Mouse (Mus musculus) heart, embryonic 16.5 days (tissue): Measurements from ENCODE around the gene Usp19. TPM values are rescaled to one million over a fixed set of nuclear protein-coding genes. Genes with fewer than 3 reads are reported as not detected.

Experiments
- ATAC-seq: fragments of 200-750 bp; cut with Nextera tagmentation; replicated peaks from 2 replicates; pipeline ENCODE4 v1.8.0; 2017; ENCODE audit warnings: moderate number of reproducible peaks; ENCODE audit not compliant: insufficient read depth, low FRiP score; ENCODE audit errors: extremely low read depth
- H3K27ac ChIP-seq: fragments of 300-500 bp; sonication (generic); 2 replicates; pipeline ENCODE4 v1.5.1; 2014; ENCODE audit warnings: mild to moderate bottlenecking, low read length, control low read depth, moderate library complexity
- H3K27me3 ChIP-seq: fragments of 300-500 bp; sonication (generic); 2 replicates; pipeline ENCODE4 v1.6.1; 2014; ENCODE audit warnings: low read length, mixed read lengths; ENCODE audit not compliant: control insufficient read depth, insufficient read depth
- H3K36me3 ChIP-seq: fragments of 300-500 bp; sonication (generic); 2 replicates; pipeline ENCODE4 v1.6.1; 2014; ENCODE audit not compliant: control insufficient read depth, insufficient read depth
- H3K4me1 ChIP-seq: fragments of 300-500 bp; sonication (generic); 2 replicates; pipeline ENCODE4 v1.6.1; 2014; ENCODE audit warnings: low read length, mixed read lengths; ENCODE audit not compliant: control insufficient read depth, insufficient read depth
- H3K4me2 ChIP-seq: fragments of 300-500 bp; sonication (generic); 2 replicates; pipeline ENCODE4 v1.6.1; 2014; ENCODE audit warnings: low read depth, mild to moderate bottlenecking, control low read depth, low read length
- H3K4me3 ChIP-seq: fragments of 300-500 bp; sonication (generic); 2 replicates; pipeline ENCODE4 v1.5.1; 2014; ENCODE audit warnings: mild to moderate bottlenecking, control low read depth, low read length
- H3K9ac ChIP-seq: fragments of 300-500 bp; sonication (generic); 2 replicates; pipeline ENCODE4 v1.6.1; 2014; ENCODE audit warnings: low read length, control low read depth
- H3K9me3 ChIP-seq: fragments of 300-500 bp; sonication (generic); replicated peaks from 2 replicates; pipeline ENCODE4 v1.6.1; 2016; ENCODE audit warnings: low read length; ENCODE audit not compliant: control insufficient read depth
- WGBS: fragments of 180-500 bp; shearing (Covaris S2); extraction: QIAGEN DNeasy Blood & Tissue Kit; methylation state at CpG from one replicate; pipeline ENCODE4 v1.1.7; 2014; 5-methylcytosine and 5-hydroxymethylcytosine counted together
- polyA plus RNA-seq: library from polyadenylated mRNA; unstranded; fragments of >200 nt; fragmentation: Nextera tagmentation; extraction: Ambion mirVana; gene quantifications from 2 replicates; pipeline ENCODE4 v1.2.1, GENCODE M21; 2015

The Usp19 gene
- polyA plus RNA-seq, 1 experiment from 2014 or later: 60.1 TPM

- Histone ChIP-seq H3K9me3 (no peaks in the 10 kb centered on the region), H3K9ac (no peak overlapping the region), H3K4me3 (no peak overlapping the region), H3K27ac (no peak overlapping the region), H3K36me3 (peaks cover 74% of the 10 kb centered on the region), H3K4me2 (no peak overlapping the region), H3K4me1 (no peaks in the 10 kb centered on the region), H3K27me3 (no peaks in the 10 kb centered on the region)
- 84% methylated on average over 15 of the region's 15 CpGs for WGBS
- no peak for ATAC-seq
These were observed 9.5 kb downstream of the Usp19 start for GRCm38 (mm10) chr9:108499943-108500342.

GRCm38 (mm10) chr9:108506901-108507300 is 16.5 kb downstream of the Usp19 start:
- H3K27ac ChIP-seq: peak overlapping the region; percentile 84
- peak overlapping the region; percentile 72 for H3K4me2 ChIP-seq
- ATAC-seq: no peak
- H3K27me3 ChIP-seq: no peaks in the 10 kb centered on the region
- H3K9ac ChIP-seq: no peak overlapping the region
- peaks cover 23% of the 10 kb centered on the region for H3K36me3 ChIP-seq
- WGBS: 85% methylated on average over 7 of the region's 7 CpGs
- no peaks in the 10 kb centered on the region for H3K9me3 ChIP-seq
- peaks cover 11% of the 10 kb centered on the region for H3K4me1 ChIP-seq
- peak overlapping the region; percentile 76; the same call in 1 of the 2 replicates for H3K4me3 ChIP-seq

- no peaks in the 10 kb centered on the region for H3K9me3 ChIP-seq
- peaks cover 28% of the 10 kb centered on the region for H3K36me3 ChIP-seq
- peak; percentile 94 for ATAC-seq
- WGBS: under 1% methylated on average over 37 of the region's 37 CpGs
- peak within 1 kb of the TSS; percentile 76 for H3K4me3 ChIP-seq
- H3K4me1 ChIP-seq: peaks cover 11% of the 10 kb centered on the region
- H3K27me3 ChIP-seq: no peaks in the 10 kb centered on the region
- peak within 1 kb of the TSS; percentile 85 for H3K9ac ChIP-seq
- peak within 1 kb of the TSS; percentile 72 for H3K4me2 ChIP-seq
- peak within 1 kb of the TSS; percentile 84 for H3K27ac ChIP-seq
These were observed 17.4 kb downstream of the Usp19 start, which contains the start of gene Qars for GRCm38 (mm10) chr9:108507619-108508434. Gene Qars, plus strand, starts transcription at chr9:108507706.

- Histone ChIP-seq H3K27me3 (no peaks in the 10 kb centered on the region), H3K9ac (peak overlapping the region; percentile 85), H3K4me2 (peak overlapping the region; percentile 72), H3K27ac (no peak overlapping the region), H3K4me1 (peaks cover 11% of the 10 kb centered on the region), H3K36me3 (peaks cover 31% of the 10 kb centered on the region), H3K9me3 (no peaks in the 10 kb centered on the region), H3K4me3 (peak overlapping the region; percentile 76)
- WGBS: 80% methylated on average over 7 of the region's 7 CpGs
- ATAC-seq: no peak
These were observed 18.4 kb downstream of the Usp19 start for GRCm38 (mm10) chr9:108508776-108509175.

GRCm38 (mm10) chr9:108516380-108517251 is 26.2 kb downstream of the Usp19 start, which contains the start of gene Qrich1:
Gene Qrich1, plus strand, starts transcription at chr9:108516806.
- Histone ChIP-seq H3K4me2 (peak within 1 kb of the TSS; percentile 89), H3K4me1 (peaks cover 21% of the 10 kb centered on the region), H3K36me3 (peaks cover 35% of the 10 kb centered on the region), H3K4me3 (peak within 1 kb of the TSS; percentile 76), H3K9ac (peak within 1 kb of the TSS; percentile 98), H3K27me3 (no peaks in the 10 kb centered on the region), H3K27ac (peak within 1 kb of the TSS; percentile 100), H3K9me3 (no peaks in the 10 kb centered on the region)
- peak; percentile 94 for ATAC-seq
- WGBS: under 1% methylated on average over 54 of the region's 55 CpGs

GRCm38 (mm10) chr9:108517253-108517930 is 27.0 kb downstream of the Usp19 start:
- peaks cover 22% of the 10 kb centered on the region for H3K4me1 ChIP-seq
- no peaks in the 10 kb centered on the region for H3K27me3 ChIP-seq
- H3K9ac ChIP-seq: peak overlapping the region; percentile 98
- H3K36me3 ChIP-seq: peaks cover 27% of the 10 kb centered on the region
- under 1% methylated on average over 80 of the region's 95 CpGs for WGBS
- peak overlapping the region; percentile 80 for H3K4me2 ChIP-seq
- peak overlapping the region; percentile 100 for H3K27ac ChIP-seq
- H3K4me3 ChIP-seq: peak overlapping the region; percentile 76
- H3K9me3 ChIP-seq: no peaks in the 10 kb centered on the region
- ATAC-seq: peak; percentile 67

- 0% methylated on average over 13 of the region's 13 CpGs for WGBS
- H3K4me3 ChIP-seq: peak overlapping the region; percentile 76
These were observed 27.5 kb downstream of the Usp19 start for GRCm38 (mm10) chr9:108517931-108518332.

GRCm38 (mm10) chr9:108521604-108522003 is 31.2 kb downstream of the Usp19 start:
- Histone ChIP-seq H3K27me3 (no peaks in the 10 kb centered on the region), H3K27ac (peak overlapping the region; percentile 4; the same call in 1 of the 2 replicates), H3K4me2 (no peak overlapping the region), H3K4me3 (no peak overlapping the region), H3K4me1 (peaks cover 16% of the 10 kb centered on the region), H3K9me3 (no peaks in the 10 kb centered on the region), H3K36me3 (peaks cover 8% of the 10 kb centered on the region), H3K9ac (no peak overlapping the region)
- 77% methylated on average over 2 of the region's 2 CpGs for WGBS
- ATAC-seq: no peak

More at GRCm38 (mm10) chr9:108517931-108518332, 27.5 kb downstream of the Usp19 start:
- peaks cover 22% of the 10 kb centered on the region for H3K36me3 ChIP-seq
- H3K4me2 ChIP-seq: peak overlapping the region; percentile 80
- peaks cover 22% of the 10 kb centered on the region for H3K4me1 ChIP-seq
- H3K9ac ChIP-seq: peak overlapping the region; percentile 98
- H3K9me3 ChIP-seq: no peaks in the 10 kb centered on the region
- H3K27ac ChIP-seq: peak overlapping the region; percentile 100
- H3K27me3 ChIP-seq: no peaks in the 10 kb centered on the region
- 0 out of 2 replicates have a peak, but pooled peaks have one; percentile 7 for ATAC-seq
